Mouse (Mus musculus): ENCODE measurements at regions not wholly inside any gene's neighbourhood (a gene's known extent, or its start where the extent isn't known, plus 50 kb on each side); places are given as distances from the start of the nearest gene placed in this dataset.

DNA sequence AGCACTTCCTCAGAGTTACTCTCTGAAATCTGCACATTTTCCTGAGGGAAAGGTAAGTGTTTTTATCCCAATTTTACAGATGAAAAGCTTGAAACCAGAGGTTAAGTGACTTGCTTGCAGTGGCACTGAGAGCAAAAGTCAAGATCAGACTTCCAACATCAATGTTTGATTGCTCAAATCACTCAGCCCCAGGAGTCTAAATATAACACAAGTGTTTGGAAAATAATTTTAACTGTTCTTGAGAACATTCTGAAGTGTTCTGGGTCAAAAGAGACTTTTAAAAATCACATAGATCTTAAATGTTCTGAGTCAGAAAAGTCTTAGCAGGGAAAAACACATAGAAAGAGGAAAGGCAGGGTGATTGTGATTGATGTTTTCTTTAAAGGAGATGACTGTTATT, 848.6 kb upstream of the Cntnap5a start:
- no peak for DNase-seq (ENCODE audit: low spot score in 2 of 2)

DNA sequence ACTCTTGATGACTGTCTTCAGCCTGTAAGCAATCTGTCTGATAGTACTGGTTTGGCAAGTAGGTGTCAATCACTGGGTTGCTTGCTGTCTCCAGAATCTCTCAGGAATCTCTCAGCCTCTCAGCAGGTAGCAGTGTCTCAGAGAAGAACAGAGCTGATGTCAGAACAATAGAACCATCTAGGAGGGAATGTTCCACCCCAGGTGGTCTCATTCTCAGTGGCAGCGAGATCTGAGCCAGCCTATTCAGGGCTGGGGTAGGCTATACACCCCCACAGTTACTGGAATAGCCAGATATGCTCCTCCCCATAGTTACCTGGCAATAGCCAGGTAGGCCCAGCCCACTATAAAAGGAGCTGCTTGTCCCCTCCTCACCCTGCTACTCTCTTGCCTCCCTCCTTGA, 834.9 kb upstream of the Cntnap5a start:
- no peak for DNase-seq (ENCODE audit: low spot score in 2 of 2)

- no peak for DNase-seq (ENCODE audit: low spot score in 2 of 2)
These were observed 823.6 kb upstream of the Cntnap5a start for GRCm38 (mm10) chr1:114860983-114861382.

GRCm38 (mm10) chr1:114862927-114863326, 821.6 kb upstream of the Cntnap5a start:
- DNase-seq (ENCODE audit: low spot score in 2 of 2): peak in 1 of 2 experiments; percentile 7

GRCm38 (mm10) chr1:114875791-114876190, 808.8 kb upstream of the Cntnap5a start:
- no peak for DNase-seq (ENCODE audit: low spot score in 2 of 2)
